Mouse (Mus musculus): ENCODE data around the gene Mrpl1. TPM values are rescaled to one million over a fixed set of nuclear protein-coding genes. Genes with fewer than 3 reads are reported as not detected.

The Mrpl1 gene
- polyA plus RNA-seq, 1 experiment from 2014 or later, result 23.5 TPM

GRCm38 (mm10) chr5:96309566-96309965 is 100.3 kb downstream of the Mrpl1 start:
- no peaks in the 10 kb centered on the region for H3K4me1 ChIP-seq (ENCODE audit: control insufficient read depth, insufficient read depth, low read length)
- ATAC-seq (replicated peaks; ENCODE audit: extremely low read depth, insufficient read depth, low FRiP score), result no peak
- no peaks in the 10 kb centered on the region for H3K36me3 ChIP-seq (ENCODE audit: control insufficient read depth, insufficient read depth)
- no peaks in the 10 kb centered on the region for H3K9me3 ChIP-seq (replicated peaks; ENCODE audit: control insufficient read depth, low read length)
- H3K9ac ChIP-seq (ENCODE audit: low read length), result no peak overlapping the region
- no peak overlapping the region for H3K4me3 ChIP-seq (ENCODE audit: low read length)
- H3K27ac ChIP-seq (ENCODE audit: low read length), result no peak overlapping the region
- H3K4me2 ChIP-seq (ENCODE audit: low read depth, low read length), result no peak overlapping the region
- no peaks in the 10 kb centered on the region for H3K27me3 ChIP-seq (ENCODE audit: control insufficient read depth, insufficient read depth, low read length)
- 77% methylated on average over 5 of the region's 5 CpGs for WGBS

- Histone ChIP-seq H3K27me3 (ENCODE audit: control insufficient read depth, insufficient read depth, low read length) (no peaks in the 10 kb centered on the region), H3K9me3 (replicated peaks; ENCODE audit: control insufficient read depth, low read length) (no peaks in the 10 kb centered on the region), H3K9ac (ENCODE audit: low read length) (no peak overlapping the region), H3K27ac (ENCODE audit: low read length) (no peak overlapping the region), H3K36me3 (ENCODE audit: control insufficient read depth, insufficient read depth) (no peaks in the 10 kb centered on the region), H3K4me1 (ENCODE audit: control insufficient read depth, insufficient read depth, low read length) (no peaks in the 10 kb centered on the region), H3K4me2 (ENCODE audit: low read depth, low read length) (no peak overlapping the region), H3K4me3 (ENCODE audit: low read length) (no peak overlapping the region)
- WGBS, result 68% methylated on average over 8 of the region's 8 CpGs
- no peak for ATAC-seq (replicated peaks; ENCODE audit: extremely low read depth, insufficient read depth, low FRiP score)
Measured at GRCm38 (mm10) chr5:96311677-96312076, 102.4 kb downstream of the Mrpl1 start.

Other genes starting within 250 kb of the Mrpl1 start
- gene Cnot6l, start 45.3 kb upstream of the Mrpl1 start, polyA plus RNA-seq (2015; fragmentation: Nextera tagmentation; extraction: Ambion mirVana), result 14.6 and 17.2 TPM in 2 replicates
- gene Fras1, start 164.5 kb downstream of the Mrpl1 start, polyA plus RNA-seq (2015; fragmentation: Nextera tagmentation; extraction: Ambion mirVana), result 12.0 and 12.1 TPM in 2 replicates

Measured in heart, embryonic 16.5 days (tissue).